Mouse (Mus musculus): Measurements from ENCODE around the gene Aldh9a1.
"Not testable (repeated sequence)": the region's sequence is repeated elsewhere in the genome, so short reads cannot be mapped to it uniquely, and the experiment has no call there.

DNA sequence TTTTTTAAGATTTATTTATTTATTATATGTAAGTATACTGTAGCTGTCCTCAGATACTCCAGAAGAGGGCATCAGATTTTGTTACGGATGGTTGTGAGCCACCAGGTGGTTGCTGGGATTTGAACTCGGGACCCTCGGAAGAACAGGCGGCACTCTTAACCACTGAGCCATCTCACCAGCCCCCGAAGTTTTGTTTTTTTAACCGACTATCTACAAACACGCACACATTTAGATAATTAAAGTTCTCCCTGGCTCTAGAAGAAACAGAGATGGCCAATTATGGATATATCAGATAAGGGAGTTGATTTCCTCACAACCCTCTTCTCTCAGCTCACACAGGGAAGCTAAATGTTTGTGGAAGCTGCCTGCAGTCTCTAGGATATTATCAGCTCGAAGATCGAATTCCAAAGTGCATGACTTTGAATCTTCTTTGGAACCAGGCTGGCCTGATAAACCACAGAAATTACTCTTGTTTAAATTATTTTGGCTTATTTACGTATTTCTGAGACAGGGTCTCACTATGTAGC is 3.7 kb upstream of the Aldh9a1 start:
- TF ChIP-seq CTCF (IDR thresholded peaks at IDR 0.05; ENCODE audit: insufficient read depth, low read length); POLR2A (IDR thresholded peaks at IDR 0.05; ENCODE audit: borderline replicate concordance, extremely low read depth, low read depth, low read length): not testable (repeated sequence)

All from lung, adult 2 months (tissue).